Mouse (Mus musculus) E14TG2a.4 (cell line): ENCODE results near the gene Capn9.

ENCODE experiments used
- CTCF ChIP-seq: conservative IDR thresholded peaks from 2 replicates; pipeline ENCODE4 v1.5.1; 2014; ENCODE audit warnings: low read length
- NANOG ChIP-seq: IDR thresholded peaks from 2 replicates; pipeline ENCODE4 v1.6.1; 2014; ENCODE audit warnings: borderline replicate concordance, low read length, mixed read lengths
- POU5F1 ChIP-seq: IDR thresholded peaks from 2 replicates; pipeline ENCODE4 v1.6.1; 2014; ENCODE audit warnings: low read length, borderline replicate concordance

- TF ChIP-seq CTCF (no peak), POU5F1 (no peak), NANOG (no peak)
These were observed 67.8 kb downstream of the Capn9 start for GRCm38 (mm10) chr8:124643540-124644339.
